Mouse (Mus musculus) thymus, adult 18-20 months (tissue): ENCODE measurements around the gene Aqp6.

Source experiments
- DNase-seq, 2 experiments: peaks; one replicate each; pipeline ENCODE4 v3.0.0; 2022; ENCODE audit warnings: mixed read lengths in 2 of 2

Aqp6 gene

DNA sequence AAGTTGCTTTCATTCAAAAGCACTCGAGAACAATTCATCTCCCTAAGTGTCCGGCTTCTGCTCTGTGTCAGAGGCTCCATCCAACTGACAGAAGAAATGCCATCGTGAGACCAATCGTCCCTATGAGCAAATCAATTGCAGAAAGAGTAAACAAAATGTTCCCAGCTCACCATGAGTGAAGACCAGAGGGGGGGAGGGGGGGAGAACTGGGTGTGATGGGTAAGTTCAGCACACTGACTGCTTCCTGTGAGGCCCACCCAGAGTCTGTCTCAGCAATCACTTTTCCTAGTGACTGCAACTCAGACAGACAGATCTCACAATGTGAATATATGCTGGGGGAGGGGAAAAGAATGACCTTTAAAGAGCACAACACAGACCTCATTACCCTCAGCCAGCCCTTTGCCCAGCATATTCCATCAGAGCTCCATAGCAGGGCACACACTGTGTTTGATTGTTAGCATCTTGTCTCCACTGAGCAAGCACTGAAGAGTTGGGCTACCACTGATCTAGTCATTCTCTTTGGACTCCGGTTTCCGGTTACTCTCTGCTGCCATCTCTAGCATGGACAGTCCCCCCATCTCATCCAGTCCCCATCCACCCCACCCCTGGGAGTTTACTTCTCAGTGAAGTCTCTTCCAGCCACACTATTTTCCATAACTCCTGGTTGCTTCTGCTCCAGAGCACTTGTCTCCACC is 48.0 kb downstream of the Aqp6 start:
- no peak for DNase-seq

DNA sequence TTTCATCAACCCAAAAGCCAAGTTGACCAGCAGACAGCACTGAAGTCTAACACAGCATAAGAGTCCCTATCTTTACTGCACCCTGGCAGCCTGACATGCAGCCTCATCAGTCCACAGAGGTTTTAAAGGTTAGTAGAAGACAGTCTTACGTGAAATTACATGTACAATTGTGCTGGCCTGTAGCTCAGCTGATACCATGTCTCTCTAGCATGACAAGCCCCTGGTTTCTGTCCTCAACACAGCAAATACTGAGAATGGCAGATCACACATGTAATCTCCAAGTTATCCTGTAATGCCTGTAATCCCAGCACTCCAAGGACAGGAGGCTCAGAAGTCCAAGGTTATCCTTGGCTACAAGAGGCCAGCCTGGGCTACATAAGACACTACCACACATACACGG is 49.1 kb downstream of the Aqp6 start:
- DNase-seq: no peak

DNA sequence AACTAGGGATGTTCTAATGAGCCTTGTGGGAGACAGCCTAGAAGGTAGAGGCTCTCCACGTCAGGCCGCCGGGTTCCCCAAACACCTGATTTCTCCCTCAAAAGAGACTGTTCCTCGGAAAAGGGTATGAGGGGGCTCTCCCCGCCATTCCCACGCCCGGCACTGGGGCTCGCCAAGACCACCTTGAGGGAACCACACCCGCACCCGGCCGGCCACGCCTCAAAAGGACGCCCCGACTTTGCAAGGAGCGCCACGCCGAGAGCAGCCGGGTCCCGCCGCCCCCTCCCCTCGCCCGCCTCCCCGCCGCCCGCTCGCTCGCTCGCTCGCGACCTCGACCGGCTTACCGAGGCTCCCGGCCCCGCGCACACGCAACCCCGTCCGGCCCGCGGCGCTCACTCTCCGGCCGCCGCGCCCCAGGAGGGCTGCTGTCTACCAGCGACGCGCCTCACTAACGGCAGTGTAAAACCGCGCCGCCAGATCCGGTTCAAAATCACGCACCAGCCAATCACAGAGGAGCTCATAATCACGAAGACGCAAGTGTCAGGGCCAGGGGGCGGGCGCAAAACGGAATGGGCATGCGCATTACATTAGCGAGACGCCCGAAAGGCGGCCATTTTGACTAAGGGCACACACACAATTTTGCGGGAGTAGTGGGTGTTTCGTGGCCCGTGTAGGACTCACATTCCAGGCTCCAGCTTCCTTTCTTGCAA is 50.1 kb downstream of the Aqp6 start, which contains the start of gene Racgap1:
TSS of gene Racgap1 (minus strand) at position 494 of the 710 bp plus-strand sequence.
- peak; percentile 93 to 95 for DNase-seq

GRCm38 (mm10) chr15:99651984-99652872 is 51.0 kb downstream of the Aqp6 start:
- DNase-seq: no peak

DNA sequence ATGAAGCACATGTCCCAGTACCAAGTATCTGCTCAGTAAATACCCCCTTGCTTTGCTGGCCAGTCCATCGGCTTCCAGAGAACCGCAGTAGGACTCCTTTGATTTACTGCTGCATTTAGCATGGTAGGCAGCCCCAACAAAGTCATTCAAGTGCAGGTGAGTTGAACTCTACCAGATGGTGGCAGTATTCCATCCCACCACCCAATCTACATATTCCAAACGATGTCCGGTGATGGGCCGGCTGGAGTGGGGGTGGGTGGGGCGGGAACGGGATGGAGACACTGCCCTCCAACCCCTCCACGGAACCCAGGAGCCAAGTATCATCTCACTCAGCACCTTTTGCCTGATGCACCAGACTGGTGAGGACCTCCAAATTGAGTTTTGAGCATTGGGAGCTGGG is 52.1 kb downstream of the Aqp6 start:
- DNase-seq: no peak

DNA sequence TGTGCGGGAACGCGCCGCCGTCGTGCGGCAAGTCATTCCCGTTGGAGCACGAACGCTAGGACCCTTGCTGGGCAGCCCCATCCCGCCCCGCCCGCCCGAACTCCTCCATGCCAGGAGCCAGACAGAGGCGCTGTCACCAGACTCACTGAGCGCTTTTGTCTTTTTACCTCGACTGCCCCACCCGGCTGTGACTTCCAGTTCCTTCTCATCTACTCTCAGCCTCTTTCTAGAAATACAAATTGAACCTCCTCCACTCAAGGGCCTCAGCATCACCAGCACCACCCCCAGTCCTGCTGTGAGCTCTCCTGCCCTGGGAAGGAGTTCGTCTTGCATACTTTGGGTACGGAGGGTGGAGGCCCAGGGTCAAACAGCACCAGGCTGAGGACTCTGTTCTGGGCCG is 52.7 kb downstream of the Aqp6 start:
- no peak for DNase-seq
